12 mouse cellular contexts compared by ENCODE assay signal in genomic region chr4:32405149-32405882, GRCm38 (mm10).
A peak's percentile ranks its signal among the peaks of the same experiment; 100 is the strongest.
DNase-seq lines count a peak whose midpoint lies in the region; ATAC-seq lines count a peak whose summit lies in the region.
"Had no signal": no experiment of that assay in that cellular context is flagged by ENCODE, and none has a peak within 500 bp of the region (broad histone marks: within the 10 kb centered on the region; RNA-seq: fewer than 3 reads in every experiment).

No protein-coding gene starts in this region.

- H3K27me3 ChIP-seq in midbrain, embryonic 12.5 days: no peaks in the 10 kb centered on the region
- no peaks in the 10 kb centered on the region for H3K27me3 ChIP-seq in midbrain, embryonic 11.5 days (ENCODE audit: control insufficient read depth, insufficient read depth, low read length)
- H3K27me3 ChIP-seq in embryonic facial prominence, embryonic 15.5 days: no peaks in the 10 kb centered on the region

- DNase-seq in frontal cortex, adult 2 months (ENCODE audit: extremely low spot score in 1 of 2, low spot score in 1 of 2): peak; percentile 18 to 65
- DNase-seq in frontal cortex, postnatal 25 days (ENCODE audit: low spot score in 2 of 2): no peak
- DNase-seq in midbrain, embryonic 11.5 days (ENCODE audit: low spot score, missing footprints): no peak
- DNase-seq in right cerebral cortex, postnatal 25 days: peak; percentile 31
- DNase-seq in ovary, postnatal 36 days (ENCODE audit: low spot score): no peak
- DNase-seq in cerebellum, postnatal 14 days: no peak
- DNase-seq: adrenal gland, postnatal 10 days; cerebellum, adult 9-10 months; kidney, adult 9 months; lung, postnatal 14 days had no signal

- no peak overlapping the region for H3K4me2 ChIP-seq in midbrain, embryonic 12.5 days (replicated peaks)
- H3K4me2 ChIP-seq in midbrain, embryonic 11.5 days: no peak overlapping the region
- H3K4me2 ChIP-seq in embryonic facial prominence, embryonic 15.5 days (replicated peaks): peak overlapping the region; percentile 28

- no peaks in the 10 kb centered on the region for H3K9me3 ChIP-seq in midbrain, embryonic 12.5 days
- H3K9me3 ChIP-seq in midbrain, embryonic 11.5 days (ENCODE audit: control insufficient read depth, low read length): no peaks in the 10 kb centered on the region
- no peaks in the 10 kb centered on the region for H3K9me3 ChIP-seq in embryonic facial prominence, embryonic 15.5 days (replicated peaks)

- H3K4me3 ChIP-seq in midbrain, embryonic 12.5 days: no peak overlapping the region
- no peak overlapping the region for H3K4me3 ChIP-seq in midbrain, embryonic 11.5 days (ENCODE audit: low read depth, low read length)
- no peak overlapping the region for H3K4me3 ChIP-seq in embryonic facial prominence, embryonic 15.5 days (replicated peaks)

- H3K27ac ChIP-seq in midbrain, embryonic 12.5 days (replicated peaks): peak overlapping the region; percentile 49; the same call in 1 of the 2 replicates
- H3K27ac ChIP-seq in midbrain, embryonic 11.5 days (ENCODE audit: low read depth, low read length): no peak overlapping the region
- H3K27ac ChIP-seq in embryonic facial prominence, embryonic 15.5 days (replicated peaks): peak overlapping the region; percentile 48; the same call in 1 of the 2 replicates

- no peaks in the 10 kb centered on the region for H3K36me3 ChIP-seq in midbrain, embryonic 12.5 days
- H3K36me3 ChIP-seq in midbrain, embryonic 11.5 days (ENCODE audit: control insufficient read depth, insufficient read depth, low read length): no peaks in the 10 kb centered on the region
- H3K36me3 ChIP-seq in embryonic facial prominence, embryonic 15.5 days: no peaks in the 10 kb centered on the region

- no peak overlapping the region for H3K9ac ChIP-seq in midbrain, embryonic 12.5 days (replicated peaks)
- H3K9ac ChIP-seq in midbrain, embryonic 11.5 days (ENCODE audit: low read length): no peak overlapping the region
- H3K9ac ChIP-seq in embryonic facial prominence, embryonic 15.5 days: no peak overlapping the region

- ATAC-seq in midbrain, embryonic 12.5 days (ENCODE audit: low FRiP score, low read depth): no peak
- ATAC-seq in midbrain, embryonic 11.5 days (ENCODE audit: low FRiP score): no peak
- no peak for ATAC-seq in embryonic facial prominence, embryonic 15.5 days (ENCODE audit: insufficient number of reproducible peaks, low FRiP score, low TSS enrichment, low read depth)

- 74% methylated on average over 17 of the region's 17 CpGs for WGBS in midbrain, embryonic 12.5 days
- WGBS in midbrain, embryonic 11.5 days: 79% methylated on average over 17 of the region's 17 CpGs
- 45% methylated on average over 17 of the region's 17 CpGs for WGBS in embryonic facial prominence, embryonic 15.5 days

- H3K4me1 ChIP-seq in midbrain, embryonic 12.5 days: peaks cover 8% of the 10 kb centered on the region; the same call in 1 of the 2 replicates
- H3K4me1 ChIP-seq in midbrain, embryonic 11.5 days (ENCODE audit: control insufficient read depth, insufficient read depth, low read length): peaks cover 2% of the 10 kb centered on the region; the same call in 1 of the 2 replicates
- H3K4me1 ChIP-seq in embryonic facial prominence, embryonic 15.5 days: peaks cover 3% of the 10 kb centered on the region

Comparison
In these comparisons a context has a peak if more than half of its experiments do, and no peak if none do; other contexts are left out.
1. DNase-seq: peak in frontal cortex, adult 2 months (2 of 2) and right cerebral cortex, postnatal 25 days (single experiment); none in frontal cortex, postnatal 25 days (0 of 2), midbrain, embryonic 11.5 days (single experiment), ovary, postnatal 36 days (single experiment) and cerebellum, postnatal 14 days (0 of 2).